Mouse (Mus musculus) hindbrain, embryonic 13.5 days (tissue): ENCODE results near the gene Trim46. TPM values are rescaled to one million over a fixed set of nuclear protein-coding genes. Genes with fewer than 3 reads are reported as not detected.
"Not testable (repeated sequence)": the region's sequence is repeated elsewhere in the genome, so short reads cannot be mapped to it uniquely, and the experiment has no call there.

Source experiments
- ATAC-seq: fragments of 200-750 bp; cut with Nextera tagmentation; 2 replicates; pipeline ENCODE4 v1.8.0; 2017; ENCODE audit warnings: moderate TSS enrichment; ENCODE audit not compliant: low FRiP score
- H3K27ac ChIP-seq: fragments of 300-500 bp; sonication (generic); 2 replicates; pipeline ENCODE4 v1.5.1; 2015; ENCODE audit warnings: inconsistent platforms, mild to moderate bottlenecking, moderate library complexity
- H3K27me3 ChIP-seq: fragments of 300-500 bp; sonication (generic); 2 replicates; pipeline ENCODE4 v1.6.1; 2015; ENCODE audit warnings: mild to moderate bottlenecking, inconsistent platforms
- H3K36me3 ChIP-seq: fragments of 300-500 bp; sonication (generic); 2 replicates; pipeline ENCODE4 v1.6.1; 2015; ENCODE audit warnings: mild to moderate bottlenecking, inconsistent platforms
- H3K4me1 ChIP-seq: fragments of 300-500 bp; sonication (generic); replicated peaks from 2 replicates; pipeline ENCODE4 v1.6.1; 2015; ENCODE audit warnings: inconsistent platforms
- H3K4me2 ChIP-seq: fragments of 300-500 bp; sonication (generic); 2 replicates; pipeline ENCODE4 v1.6.1; 2015; ENCODE audit warnings: inconsistent platforms, mild to moderate bottlenecking, moderate library complexity
- H3K4me3 ChIP-seq: fragments of 300-500 bp; sonication (generic); 2 replicates; pipeline ENCODE4 v1.5.1; 2015; ENCODE audit warnings: mild to moderate bottlenecking, inconsistent platforms
- H3K9ac ChIP-seq: fragments of 300-500 bp; sonication (generic); 2 replicates; pipeline ENCODE4 v1.6.1; 2015; ENCODE audit warnings: mild to moderate bottlenecking, inconsistent platforms
- H3K9me3 ChIP-seq: fragments of 300-500 bp; sonication (generic); 2 replicates; pipeline ENCODE4 v1.6.1; 2016; ENCODE audit warnings: inconsistent platforms
- WGBS: fragments of 180-500 bp; shearing (Covaris S2); methylation state at CpG from one replicate; pipeline ENCODE4 v1.1.7; 2015; 5-methylcytosine and 5-hydroxymethylcytosine counted together
- polyA plus RNA-seq: library from polyadenylated mRNA; unstranded; fragments of >200 nt; fragmentation: Nextera tagmentation; extraction: Ambion mirVana; gene quantifications from 2 replicates; pipeline ENCODE4 v1.2.1, GENCODE M21; 2015

Gene Trim46
- polyA plus RNA-seq, 1 experiment from 2014 or later: 64.3 TPM

DNA sequence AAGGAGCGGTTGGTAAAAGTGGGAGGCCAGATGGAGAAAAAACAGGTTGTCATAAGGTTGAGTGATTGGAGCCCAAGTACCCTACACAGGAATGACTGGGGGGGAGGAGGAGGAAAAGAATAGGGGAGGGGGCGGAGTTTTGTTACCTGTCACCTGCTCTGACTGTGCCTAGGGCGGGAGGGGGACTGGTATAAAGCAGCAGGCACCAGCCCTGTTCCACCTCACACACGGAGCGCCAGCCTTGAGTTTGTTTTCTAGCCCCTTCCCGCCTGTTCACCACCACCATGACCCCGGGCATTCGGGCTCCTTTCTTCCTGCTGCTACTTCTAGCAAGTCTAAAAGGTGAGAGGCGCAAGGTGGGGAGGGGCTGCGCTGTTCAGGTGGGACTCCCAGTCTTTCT, 17.3 kb downstream of the Trim46 start, which contains the start of gene Muc1:
Muc1 (plus strand) TSS at position 222 of the 400 bp plus-strand sequence.
- 29% methylated on average over 10 of the region's 10 CpGs for WGBS
- peak within 1 kb of the TSS; percentile 68 for H3K4me2 ChIP-seq
- peak within 1 kb of the TSS; percentile 92 for H3K27ac ChIP-seq
- peaks cover 49% of the 10 kb centered on the region for H3K4me1 ChIP-seq
- no peaks in the 10 kb centered on the region for H3K9me3 ChIP-seq
- no peak for ATAC-seq
- 0 out of 2 replicates have a peak, but pooled peaks cover 8% of the 10 kb centered on the region for H3K27me3 ChIP-seq
- peak within 1 kb of the TSS; percentile 49 for H3K4me3 ChIP-seq
- H3K9ac ChIP-seq: peak within 1 kb of the TSS; percentile 78
- H3K36me3 ChIP-seq: peaks cover 11% of the 10 kb centered on the region

- peak overlapping the region; percentile 78 for H3K9ac ChIP-seq
- peaks cover 55% of the 10 kb centered on the region for H3K4me1 ChIP-seq
- H3K9me3 ChIP-seq: no peaks in the 10 kb centered on the region
- H3K27me3 ChIP-seq: 0 out of 2 replicates have a peak, but pooled peaks cover 8% of the 10 kb centered on the region
- under 1% methylated on average over 20 of the region's 20 CpGs for WGBS
- 0 out of 2 replicates have a peak, but pooled peaks have one; percentile 5 for ATAC-seq
- peak overlapping the region; percentile 49 for H3K4me3 ChIP-seq
- H3K27ac ChIP-seq: peak overlapping the region; percentile 92
- H3K36me3 ChIP-seq: peaks cover 6% of the 10 kb centered on the region
- H3K4me2 ChIP-seq: peak overlapping the region; percentile 68
Observed at GRCm38 (mm10) chr3:89228180-89228549, 17.9 kb downstream of the Trim46 start.

- H3K4me1 ChIP-seq: peaks cover 62% of the 10 kb centered on the region
Observed at GRCm38 (mm10) chr3:89227307-89228179, 18.6 kb downstream of the Trim46 start.

DNA sequence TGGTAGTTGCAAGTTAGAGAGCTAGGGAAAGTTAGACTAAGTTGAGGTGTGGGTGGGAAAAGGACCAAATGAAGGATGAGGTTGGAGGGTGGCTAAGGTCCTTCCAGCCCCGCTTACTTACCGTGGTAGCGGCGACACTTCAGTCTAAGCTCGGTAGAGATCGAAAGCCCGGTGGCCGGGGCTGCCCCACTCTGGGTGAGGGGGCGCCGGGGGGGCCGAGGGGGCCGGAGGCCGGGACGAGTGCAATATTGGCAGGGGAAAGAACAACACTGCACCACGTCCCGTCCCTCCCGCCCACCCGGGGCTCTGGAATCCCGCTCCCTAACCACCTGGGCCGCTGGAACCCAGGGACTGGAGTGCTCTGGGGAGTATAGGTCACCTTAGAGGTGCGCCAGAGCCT, 19.2 kb downstream of the Trim46 start, which contains the start of gene Mtx1:
Mtx1 (minus strand) TSS at position 189 of the 400 bp plus-strand sequence.
- Histone ChIP-seq H3K9ac (peak within 1 kb of the TSS; percentile 78), H3K4me1 (peaks cover 62% of the 10 kb centered on the region), H3K27ac (peak within 1 kb of the TSS; percentile 92), H3K9me3 (no peaks in the 10 kb centered on the region), H3K36me3 (peaks cover 7% of the 10 kb centered on the region), H3K4me3 (peak within 1 kb of the TSS; percentile 49), H3K27me3 (0 out of 2 replicates have a peak, but pooled peaks cover 8% of the 10 kb centered on the region), H3K4me2 (peak within 1 kb of the TSS; percentile 68)
- ATAC-seq: peak; percentile 0
- 2% methylated on average over 20 of the region's 21 CpGs for WGBS

More at GRCm38 (mm10) chr3:89227307-89228179, 18.6 kb downstream of the Trim46 start:
- H3K4me3 ChIP-seq: peak overlapping the region; percentile 49
- peak overlapping the region; percentile 92 for H3K27ac ChIP-seq
- peaks cover 7% of the 10 kb centered on the region for H3K36me3 ChIP-seq
- peak; percentile 56 for ATAC-seq
- WGBS: 2% methylated on average over 41 of the region's 41 CpGs
- peak overlapping the region; percentile 68 for H3K4me2 ChIP-seq
- peak overlapping the region; percentile 78 for H3K9ac ChIP-seq
- H3K27me3 ChIP-seq: 0 out of 2 replicates have a peak, but pooled peaks cover 8% of the 10 kb centered on the region
- no peaks in the 10 kb centered on the region for H3K9me3 ChIP-seq

DNA sequence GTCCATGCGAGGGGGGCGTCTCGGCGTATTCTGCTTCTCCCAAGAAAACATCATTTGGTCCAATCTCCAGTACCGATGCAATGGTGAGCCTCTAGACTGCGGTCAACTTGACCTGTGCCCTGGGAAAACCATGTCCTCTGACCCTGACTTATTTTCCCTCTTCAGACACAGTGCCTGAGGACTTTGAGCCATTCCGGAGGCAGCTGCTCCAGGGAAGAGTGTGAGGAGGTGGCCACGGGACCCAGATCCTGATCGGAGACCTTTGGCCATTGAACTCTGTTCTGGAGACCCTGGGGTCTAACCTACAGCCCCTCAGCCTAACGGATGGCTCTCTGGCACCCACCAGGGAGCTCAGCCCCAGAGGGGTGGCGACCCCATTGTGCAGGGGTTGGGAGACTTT, 19.7 kb downstream of the Trim46 start:
- peaks cover 11% of the 10 kb centered on the region for H3K36me3 ChIP-seq
- ATAC-seq: no peak
- peak overlapping the region; percentile 92 for H3K27ac ChIP-seq
- WGBS: 8% methylated on average over 11 of the region's 11 CpGs
- H3K4me2 ChIP-seq: peak overlapping the region; percentile 68
- H3K4me1 ChIP-seq: peaks cover 62% of the 10 kb centered on the region
- peak overlapping the region; percentile 49 for H3K4me3 ChIP-seq
- H3K27me3 ChIP-seq: 0 out of 2 replicates have a peak, but pooled peaks cover 8% of the 10 kb centered on the region
- H3K9ac ChIP-seq: peak overlapping the region; percentile 78
- no peaks in the 10 kb centered on the region for H3K9me3 ChIP-seq

DNA sequence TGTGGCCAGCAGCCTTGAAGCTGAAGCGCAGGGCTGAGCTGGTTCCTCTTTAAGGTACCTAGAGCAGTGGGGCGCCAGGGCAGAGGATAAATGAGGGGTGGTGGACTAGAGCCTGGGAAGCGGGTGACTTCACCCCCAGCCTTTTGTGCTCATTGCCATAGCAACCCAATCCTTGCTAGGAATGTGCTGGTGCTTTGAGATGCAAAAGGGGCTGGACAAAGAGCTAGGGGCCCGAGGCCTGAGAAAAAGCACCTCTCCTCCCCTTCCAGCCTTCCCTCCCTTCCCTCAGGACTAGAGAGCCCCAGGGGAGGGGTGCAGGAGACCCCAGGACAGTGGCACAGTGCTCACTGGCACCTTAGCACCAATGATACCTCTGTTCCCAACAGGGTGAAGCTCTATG, 20.2 kb downstream of the Trim46 start:
- H3K27ac ChIP-seq: peak overlapping the region; percentile 92
- peak overlapping the region; percentile 78 for H3K9ac ChIP-seq
- H3K9me3 ChIP-seq: no peaks in the 10 kb centered on the region
- ATAC-seq: peak; percentile 68
- peak overlapping the region; percentile 49 for H3K4me3 ChIP-seq
- 0 out of 2 replicates have a peak, but pooled peaks cover 8% of the 10 kb centered on the region for H3K27me3 ChIP-seq
- WGBS: 5% methylated on average over 4 of the region's 4 CpGs
- peaks cover 64% of the 10 kb centered on the region for H3K4me1 ChIP-seq
- peaks cover 12% of the 10 kb centered on the region for H3K36me3 ChIP-seq
- H3K4me2 ChIP-seq: peak overlapping the region; percentile 68

GRCm38 (mm10) chr3:89225321-89225815, 20.7 kb downstream of the Trim46 start:
- peaks cover 12% of the 10 kb centered on the region for H3K36me3 ChIP-seq
- ATAC-seq: no peak
- peak overlapping the region; percentile 92 for H3K27ac ChIP-seq
- peaks cover 66% of the 10 kb centered on the region for H3K4me1 ChIP-seq
- H3K4me2 ChIP-seq: peak overlapping the region; percentile 68
- peak overlapping the region; percentile 78 for H3K9ac ChIP-seq
- H3K9me3 ChIP-seq: no peaks in the 10 kb centered on the region
- H3K27me3 ChIP-seq: 0 out of 2 replicates have a peak, but pooled peaks cover 8% of the 10 kb centered on the region
- peak overlapping the region; percentile 49 for H3K4me3 ChIP-seq
- WGBS: 25% methylated on average over 12 of the region's 12 CpGs

GRCm38 (mm10) chr3:89224796-89225195, 21.3 kb downstream of the Trim46 start:
- H3K4me3 ChIP-seq: peak overlapping the region; percentile 49
- H3K4me2 ChIP-seq: peak overlapping the region; percentile 68
- 35% methylated on average over 11 of the region's 11 CpGs for WGBS
- peaks cover 12% of the 10 kb centered on the region for H3K36me3 ChIP-seq
- no peak for ATAC-seq
- peaks cover 72% of the 10 kb centered on the region for H3K4me1 ChIP-seq
- no peaks in the 10 kb centered on the region for H3K9me3 ChIP-seq
- H3K9ac ChIP-seq: peak overlapping the region; percentile 78
- 0 out of 2 replicates have a peak, but pooled peaks cover 8% of the 10 kb centered on the region for H3K27me3 ChIP-seq
- H3K27ac ChIP-seq: peak overlapping the region; percentile 92

- H3K9me3 ChIP-seq: no peaks in the 10 kb centered on the region
- H3K4me1 ChIP-seq: peaks cover 58% of the 10 kb centered on the region
- ATAC-seq: no peak
- no peak overlapping the region for H3K4me3 ChIP-seq
- peak overlapping the region; percentile 18; the same call in 1 of the 2 replicates for H3K27ac ChIP-seq
- no peaks in the 10 kb centered on the region for H3K27me3 ChIP-seq
- 67% methylated on average over 5 of the region's 5 CpGs for WGBS
- H3K9ac ChIP-seq: 0 out of 2 replicates have a peak overlapping the region, but pooled peaks have one; percentile 13
- H3K36me3 ChIP-seq: peaks cover 16% of the 10 kb centered on the region
- H3K4me2 ChIP-seq: no peak overlapping the region
Observed at GRCm38 (mm10) chr3:89221167-89221566, 24.9 kb downstream of the Trim46 start.

DNA sequence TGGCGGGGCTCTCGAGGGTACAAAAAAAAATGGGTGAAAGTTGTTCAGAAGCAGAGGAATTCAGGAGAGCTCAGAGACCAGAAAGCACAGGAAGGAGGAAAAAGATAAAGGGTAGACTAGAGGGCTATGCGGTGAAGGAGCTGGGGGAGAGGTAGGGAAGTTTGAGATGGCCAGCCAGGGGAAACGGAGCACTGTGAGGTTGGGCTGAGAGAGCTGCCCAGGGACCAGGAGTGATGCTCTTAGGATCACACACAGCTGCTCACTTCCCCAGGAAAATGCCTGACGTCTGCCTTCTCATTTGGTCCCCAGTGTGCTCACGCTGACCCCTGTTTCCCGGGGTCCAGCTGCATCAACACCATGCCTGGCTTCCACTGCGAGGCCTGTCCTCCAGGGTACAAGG, 26.6 kb downstream of the Trim46 start:
- Histone ChIP-seq H3K4me3 (no peak overlapping the region), H3K9ac (peak overlapping the region; percentile 46), H3K4me1 (peaks cover 58% of the 10 kb centered on the region), H3K27ac (peak overlapping the region; percentile 30; the same call in 1 of the 2 replicates), H3K9me3 (no peaks in the 10 kb centered on the region), H3K36me3 (peaks cover 16% of the 10 kb centered on the region), H3K4me2 (no peak overlapping the region), H3K27me3 (no peaks in the 10 kb centered on the region)
- 36% methylated on average over 8 of the region's 8 CpGs for WGBS
- no peak for ATAC-seq

GRCm38 (mm10) chr3:89218271-89218670, 27.8 kb downstream of the Trim46 start:
- WGBS: 72% methylated on average over 1 of the region's 1 CpGs
- Histone ChIP-seq H3K9ac (0 out of 2 replicates have a peak overlapping the region, but pooled peaks have one; percentile 39), H3K27me3 (no peaks in the 10 kb centered on the region), H3K4me3 (no peak overlapping the region), H3K36me3 (peaks cover 15% of the 10 kb centered on the region), H3K4me1 (peaks cover 50% of the 10 kb centered on the region), H3K4me2 (no peak overlapping the region), H3K27ac (0 out of 2 replicates have a peak overlapping the region, but pooled peaks have one; percentile 9), H3K9me3 (no peaks in the 10 kb centered on the region)
- ATAC-seq: no peak

GRCm38 (mm10) chr3:89216407-89216806, 29.7 kb downstream of the Trim46 start:
- Histone ChIP-seq H3K4me2 (peak overlapping the region; percentile 69; the same call in 1 of the 2 replicates), H3K27ac (peak overlapping the region; percentile 99; the same call in 1 of the 2 replicates)

More at GRCm38 (mm10) chr3:89216407-89216806, 29.7 kb downstream of the Trim46 start:
- peak overlapping the region; percentile 14; the same call in 1 of the 2 replicates for H3K9ac ChIP-seq
- H3K4me1 ChIP-seq: peaks cover 60% of the 10 kb centered on the region
- not testable (repeated sequence) for ATAC-seq, H3K27me3 ChIP-seq, H3K9me3 ChIP-seq, H3K36me3 ChIP-seq
- WGBS: 68% methylated on average over 7 of the region's 7 CpGs
- H3K4me3 ChIP-seq: peak overlapping the region; percentile 64; the same call in 1 of the 2 replicates
